Mouse (Mus musculus) lung, adult 2 months (tissue): ENCODE data around the gene Rbfox2.

Source experiments
- CTCF ChIP-seq: fragments of 200-500 bp; IDR thresholded peaks from 2 replicates; pipeline ENCODE4 v1.5.1; 2011; ENCODE audit warnings: mild to moderate bottlenecking, low read length, control low read depth; ENCODE audit not compliant: insufficient read depth
- POLR2A ChIP-seq: fragments of 200-500 bp; IDR thresholded peaks from 2 replicates; pipeline ENCODE4 v1.6.1; 2011; ENCODE audit warnings: low read depth, mild to moderate bottlenecking, control low read depth, low read length, borderline replicate concordance; ENCODE audit errors: extremely low read depth

GRCm38 (mm10) chr15:77086488-77086887 lies 220.3 kb downstream of the Rbfox2 start:
- TF ChIP-seq CTCF (no peak), POLR2A (no peak)
